Mouse (Mus musculus) cerebellum, adult 2 months (tissue): ENCODE data around the gene Enkur.

Experiments used
- CTCF ChIP-seq: fragments of 200-500 bp; IDR thresholded peaks from 2 replicates; pipeline ENCODE4 v1.5.1; 2011; ENCODE audit warnings: low read depth, mild to moderate bottlenecking, control low read depth, low read length, moderate library complexity, borderline replicate concordance; ENCODE audit not compliant: insufficient read depth
- POLR2A ChIP-seq: fragments of 200-500 bp; IDR thresholded peaks from 2 replicates; pipeline ENCODE4 v1.6.1; 2011; ENCODE audit warnings: low read length, control low read depth, borderline replicate concordance; ENCODE audit not compliant: insufficient read depth

- no peak for TF ChIP-seq CTCF
- TF ChIP-seq POLR2A = no peak
Measured at GRCm38 (mm10) chr2:21195233-21195632, 9.9 kb downstream of the Enkur start.
